Mouse (Mus musculus): ENCODE data around the gene Prkcg. TPM values are rescaled to one million over a fixed set of nuclear protein-coding genes. Genes with fewer than 3 reads are reported as not detected.
A peak's percentile ranks its signal among the peaks of the same experiment; 100 is the strongest.

Prkcg gene
- total RNA-seq, 2 experiments from 2014 or later, result 0.78 to 0.84 TPM

DNA sequence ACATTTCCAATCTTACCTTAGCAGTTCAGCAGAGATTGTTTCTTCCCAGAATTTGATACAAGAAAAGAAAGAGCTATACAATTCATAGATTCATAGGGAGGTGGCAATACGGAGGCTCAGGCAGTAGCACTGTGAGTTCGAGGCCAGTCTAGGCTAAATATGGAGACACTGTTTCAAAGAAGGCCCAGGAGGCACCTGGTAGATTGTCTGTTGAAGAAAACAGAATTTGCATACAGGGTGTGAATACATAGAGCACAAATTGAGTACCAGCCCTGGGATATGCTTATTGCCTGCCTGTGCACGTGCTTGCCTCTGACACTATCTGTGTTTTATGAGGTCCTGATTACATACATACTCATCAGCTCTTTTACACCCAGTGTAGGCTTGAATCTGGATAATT, 17.4 kb downstream of the Prkcg start:
- no peak overlapping the region for H3K27ac ChIP-seq
- TF ChIP-seq CTCF (IDR thresholded peaks at IDR 0.05), result no peak
- no peak for DNase-seq
- no peak overlapping the region for H3K4me3 ChIP-seq
- intact Hi-C loops (cut with DNase I), result no loop called here

GRCm38 (mm10) chr7:3308646-3309045, 19.7 kb downstream of the Prkcg start:
- H3K27ac ChIP-seq, result no peak overlapping the region
- intact Hi-C loops (cut with DNase I), result no loop called here
- no peak for DNase-seq
- no peak overlapping the region for H3K4me3 ChIP-seq
- no peak for TF ChIP-seq CTCF (IDR thresholded peaks at IDR 0.05)

DNA sequence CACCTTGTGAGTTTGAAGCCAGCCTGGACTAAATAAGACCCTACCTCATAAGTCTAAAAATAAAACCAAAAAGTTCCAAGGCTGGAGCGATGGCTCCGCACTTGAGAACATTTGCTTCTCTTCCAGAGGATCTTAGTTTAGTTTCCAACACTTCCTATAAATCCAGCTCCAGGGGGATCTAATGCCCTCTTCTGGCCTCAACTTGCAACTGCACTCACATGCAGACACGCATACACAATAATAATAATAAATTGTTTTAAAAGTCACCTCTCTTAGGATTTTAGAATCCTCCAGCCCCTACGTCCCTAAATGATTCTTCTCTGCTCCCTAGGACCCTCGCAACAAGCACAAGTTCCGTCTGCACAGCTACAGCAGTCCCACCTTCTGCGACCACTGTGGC, 21.3 kb downstream of the Prkcg start:
- DNase-seq, result no peak
- H3K27ac ChIP-seq, result no peak overlapping the region
- intact Hi-C loops (cut with DNase I), result no loop called here
- H3K4me3 ChIP-seq, result no peak overlapping the region
- no peak for TF ChIP-seq CTCF (IDR thresholded peaks at IDR 0.05)

DNA sequence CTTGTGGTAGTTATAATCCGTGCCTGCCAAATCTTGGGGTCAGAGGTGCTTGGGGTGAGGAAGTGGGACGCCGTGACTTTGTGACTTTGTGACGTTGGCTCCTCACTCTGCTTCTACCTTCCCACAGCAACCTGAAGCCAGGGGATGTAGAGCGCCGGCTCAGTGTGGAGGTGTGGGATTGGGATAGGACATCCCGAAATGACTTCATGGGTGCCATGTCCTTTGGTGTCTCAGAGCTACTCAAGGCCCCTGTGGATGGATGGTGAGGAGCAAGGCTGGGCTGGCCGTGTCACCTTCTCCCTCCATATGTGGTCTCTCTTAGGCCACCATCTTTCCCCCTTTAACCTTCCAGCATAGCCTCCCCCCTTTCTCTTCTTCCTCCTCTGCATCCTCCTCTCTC, 24.6 kb downstream of the Prkcg start:
- intact Hi-C loops (cut with DNase I), result no loop called here
- no peak for TF ChIP-seq CTCF (IDR thresholded peaks at IDR 0.05)
- H3K27ac ChIP-seq, result no peak overlapping the region

DNA sequence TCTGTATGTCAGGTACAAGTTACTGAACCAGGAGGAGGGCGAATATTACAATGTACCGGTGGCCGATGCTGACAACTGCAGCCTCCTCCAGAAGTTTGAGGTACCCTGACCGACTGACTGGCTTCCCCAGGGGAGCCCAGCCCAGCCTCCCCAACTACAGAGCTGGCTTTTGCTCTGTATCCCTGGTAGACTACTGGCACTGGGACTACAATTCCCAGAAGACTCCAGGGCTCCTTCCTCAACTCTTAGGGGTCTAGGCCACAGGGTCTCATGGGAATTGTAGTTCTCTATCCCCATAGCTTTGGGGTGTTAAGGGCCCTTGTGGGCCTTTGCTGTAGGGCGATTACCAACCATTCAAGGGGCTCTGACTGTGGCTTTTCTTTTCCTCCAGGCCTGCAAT, 25.1 kb downstream of the Prkcg start:
- Histone ChIP-seq H3K4me3 (no peak overlapping the region), H3K27ac (no peak overlapping the region)
- no peak for DNase-seq
- TF ChIP-seq CTCF (IDR thresholded peaks at IDR 0.05), result no peak
- intact Hi-C loops (cut with DNase I), result no loop called here

More for the DNA sequence above, 24.6 kb downstream of the Prkcg start:
- H3K4me3 ChIP-seq, result no peak overlapping the region
- DNase-seq, result no peak

GRCm38 (mm10) chr7:3317704-3318103, 28.7 kb downstream of the Prkcg start:
- no peak overlapping the region for H3K27ac ChIP-seq
- no peak for TF ChIP-seq CTCF (IDR thresholded peaks at IDR 0.05)
- no peak overlapping the region for H3K4me3 ChIP-seq
- intact Hi-C loops (cut with DNase I), result no loop called here
- no peak for DNase-seq

DNA sequence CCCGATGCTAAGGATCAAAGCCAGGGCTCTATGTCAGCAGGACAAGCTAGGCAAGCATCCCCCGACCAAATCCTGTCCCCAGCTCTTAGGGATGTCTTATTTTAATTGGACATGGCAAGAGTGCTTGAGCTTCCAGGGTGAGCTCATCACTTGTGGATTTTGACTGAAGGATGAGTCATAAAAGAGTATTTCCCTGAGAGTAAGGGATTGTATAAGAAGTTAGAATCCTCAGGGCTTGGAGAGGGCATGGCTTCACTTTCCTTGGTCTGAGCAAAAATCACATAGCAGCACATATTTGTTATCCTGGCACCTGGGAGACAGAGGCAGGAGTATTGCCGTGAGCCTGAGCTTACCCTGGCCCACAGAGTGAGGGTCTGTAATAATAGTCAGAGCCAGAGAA, 31.9 kb downstream of the Prkcg start:
- TF ChIP-seq CTCF (IDR thresholded peaks at IDR 0.05), result no peak

DNA sequence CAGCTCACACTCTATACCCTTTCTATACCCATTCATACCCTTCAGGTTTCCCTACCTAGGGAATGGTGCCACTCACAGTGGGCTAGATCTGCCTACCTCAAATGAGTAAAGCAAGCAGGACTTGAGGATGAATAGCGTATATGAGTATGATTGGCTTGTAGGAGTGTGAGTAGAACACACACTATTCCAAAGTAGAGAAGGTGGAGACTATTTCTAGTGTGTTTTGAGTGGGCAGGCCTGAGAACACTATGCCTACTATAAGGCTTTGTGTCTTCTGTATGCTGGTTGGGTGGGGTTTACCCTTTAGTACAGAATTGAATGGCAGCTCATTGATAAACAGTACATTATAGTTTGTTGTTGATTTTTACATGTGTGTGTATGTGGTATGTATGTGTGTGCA, 34.8 kb downstream of the Prkcg start:
- Histone ChIP-seq H3K27ac (no peak overlapping the region), H3K4me3 (no peak overlapping the region)
- intact Hi-C loops (cut with DNase I), result no loop called here
- no peak for TF ChIP-seq CTCF (IDR thresholded peaks at IDR 0.05)
- no peak for DNase-seq

More for the DNA sequence above, 31.9 kb downstream of the Prkcg start:
- DNase-seq, result no peak
- intact Hi-C loops (cut with DNase I), result no loop called here
- Histone ChIP-seq H3K4me3 (no peak overlapping the region), H3K27ac (no peak overlapping the region)

- Histone ChIP-seq H3K4me3 (no peak overlapping the region), H3K27ac (no peak overlapping the region)
- no peak for TF ChIP-seq CTCF (IDR thresholded peaks at IDR 0.05)
- intact Hi-C loops (cut with DNase I), result no loop called here
- no peak for DNase-seq
Measured at GRCm38 (mm10) chr7:3327961-3328360, 39.0 kb downstream of the Prkcg start.

DNA sequence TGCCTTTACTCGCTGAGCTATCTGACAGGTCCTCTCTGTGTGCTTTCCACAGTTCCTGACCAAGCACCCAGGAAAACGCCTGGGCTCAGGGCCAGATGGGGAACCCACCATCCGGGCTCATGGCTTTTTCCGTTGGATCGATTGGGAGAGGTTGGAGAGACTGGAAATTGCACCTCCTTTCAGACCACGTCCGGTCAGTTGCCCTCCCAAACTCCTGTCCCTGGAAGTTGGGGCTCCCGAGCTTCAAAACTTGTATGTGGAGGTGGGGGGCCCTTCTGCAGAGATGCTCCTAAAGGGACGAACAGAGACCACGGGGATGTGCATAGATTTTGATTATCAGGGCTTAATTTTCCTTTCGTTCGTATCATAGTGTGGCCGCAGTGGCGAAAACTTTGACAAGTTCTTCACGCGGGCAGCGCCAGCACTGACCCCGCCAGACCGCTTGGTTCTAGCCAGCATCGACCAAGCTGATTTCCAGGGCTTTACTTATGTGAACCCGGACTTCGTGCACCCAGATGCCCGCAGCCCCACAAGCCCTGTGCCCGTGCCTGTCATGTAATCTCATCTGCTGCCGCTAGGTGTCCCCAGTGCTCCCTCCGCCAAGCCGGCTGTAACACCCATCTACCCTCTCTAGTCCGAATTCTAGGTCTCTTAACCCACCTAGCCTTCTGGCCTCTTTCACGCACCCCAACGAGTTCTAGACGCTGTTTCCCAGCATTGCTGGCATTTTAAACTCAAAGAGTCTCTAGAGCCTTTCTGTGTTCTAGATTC, 41.0 kb downstream of the Prkcg start:
- no peak overlapping the region for H3K27ac ChIP-seq
- DNase-seq, result peak; percentile 78
- peak overlapping the region; percentile 38; the same call in 1 of the 2 replicates for H3K4me3 ChIP-seq
- TF ChIP-seq CTCF (IDR thresholded peaks at IDR 0.05), result peak; percentile 98
- intact Hi-C loops (cut with DNase I), result loop anchor here (1.0 to 10.0 kb wide), 4 partner anchors 47 to 287 kb away; partner anchors contain the start of genes Ndufa3 and Oscar

DNA sequence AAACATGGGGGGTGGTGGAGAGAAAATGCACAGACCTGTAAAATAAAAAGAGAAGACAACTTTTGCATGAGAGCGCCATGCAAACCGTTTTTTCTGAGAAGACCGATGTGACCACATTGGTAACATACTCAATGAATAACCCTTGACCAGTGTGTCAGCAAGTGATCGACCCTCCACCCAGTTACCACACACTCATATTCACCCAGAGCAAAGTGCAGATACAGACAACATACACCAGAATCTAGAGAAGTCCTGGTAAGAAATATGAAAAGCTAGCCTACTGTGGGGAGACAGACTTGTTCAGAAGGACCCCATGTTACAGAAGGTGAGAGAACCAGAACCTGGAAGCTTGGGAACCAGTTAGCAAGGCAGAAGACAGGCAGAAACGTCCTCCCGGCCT, 42.2 kb downstream of the Prkcg start:
- Histone ChIP-seq H3K27ac (peak overlapping the region; percentile 73), H3K4me3 (peak overlapping the region; percentile 73)
- TF ChIP-seq CTCF (IDR thresholded peaks at IDR 0.05), result no peak
- intact Hi-C loops (cut with DNase I), result loop anchor here (5.0 to 10.0 kb wide), 3 partner anchors 46 to 286 kb away; partner anchors contain the start of genes Ndufa3 and Oscar
- no peak for DNase-seq

GRCm38 (mm10) chr7:3331581-3332223, 42.7 kb downstream of the Prkcg start:
- Histone ChIP-seq H3K4me3 (peak overlapping the region; percentile 73), H3K27ac (peak overlapping the region; percentile 73)
- no peak for TF ChIP-seq CTCF (IDR thresholded peaks at IDR 0.05)
- intact Hi-C loops (cut with DNase I), result loop anchor here (5.0 to 10.0 kb wide), 3 partner anchors 46 to 286 kb away; partner anchors contain the start of genes Ndufa3 and Oscar
- peak; percentile 80 for DNase-seq

DNA sequence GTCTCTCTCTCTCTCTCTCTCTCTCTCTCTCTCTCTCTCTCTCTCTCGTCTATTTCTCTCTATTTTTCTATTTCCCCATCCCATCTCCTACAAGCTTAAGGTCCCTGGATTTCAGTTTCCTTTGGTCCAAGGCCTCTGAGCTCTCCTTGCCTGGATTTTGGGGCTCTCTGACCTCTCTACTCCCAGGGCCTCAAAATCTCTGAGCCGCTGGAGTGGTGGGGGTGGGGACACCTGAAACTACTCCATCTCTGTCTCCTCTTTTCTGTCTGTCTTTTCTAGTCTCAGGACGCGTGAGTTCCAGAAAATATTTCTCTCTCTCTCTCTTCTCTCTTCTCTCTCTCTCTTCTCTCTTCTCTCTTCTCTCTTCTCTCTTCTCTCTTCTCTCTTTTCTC, 43.2 kb downstream of the Prkcg start:
- intact Hi-C loops (cut with DNase I), result loop anchor here (5.0 to 10.0 kb wide), 3 partner anchors 45 to 285 kb away; partner anchors contain the start of genes Ndufa3 and Oscar
- no peak for TF ChIP-seq CTCF (IDR thresholded peaks at IDR 0.05)
- DNase-seq, result no peak
- H3K27ac ChIP-seq, result peak overlapping the region; percentile 73
- H3K4me3 ChIP-seq, result peak overlapping the region; percentile 73
